Mouse (Mus musculus): Measurements from ENCODE around the gene Lcmt2.

GRCm38 (mm10) chr2:121188530-121188929 lies 48.1 kb upstream of the Lcmt2 start:
- TF ChIP-seq CTCF (IDR thresholded peaks at IDR 0.05; ENCODE audit: low read depth) (peak; percentile 47), EP300 (IDR thresholded peaks at IDR 0.05; ENCODE audit: low read depth) (no peak)

Measured in heart, postnatal 0 days (tissue).